Mouse (Mus musculus) spleen, postnatal 36 days (tissue): ENCODE measurements around the gene 4930507D05Rik.
"Not testable (repeated sequence)": the region's sequence is repeated elsewhere in the genome, so short reads cannot be mapped to it uniquely, and the experiment has no call there.

Experiments used
- DNase-seq, 2 experiments: peaks; one replicate each; pipeline ENCODE4 v3.0.0; 2022; ENCODE audit warnings: low spot score in 2 of 2, mixed read lengths in 1 of 2

4930507D05Rik gene

DNA sequence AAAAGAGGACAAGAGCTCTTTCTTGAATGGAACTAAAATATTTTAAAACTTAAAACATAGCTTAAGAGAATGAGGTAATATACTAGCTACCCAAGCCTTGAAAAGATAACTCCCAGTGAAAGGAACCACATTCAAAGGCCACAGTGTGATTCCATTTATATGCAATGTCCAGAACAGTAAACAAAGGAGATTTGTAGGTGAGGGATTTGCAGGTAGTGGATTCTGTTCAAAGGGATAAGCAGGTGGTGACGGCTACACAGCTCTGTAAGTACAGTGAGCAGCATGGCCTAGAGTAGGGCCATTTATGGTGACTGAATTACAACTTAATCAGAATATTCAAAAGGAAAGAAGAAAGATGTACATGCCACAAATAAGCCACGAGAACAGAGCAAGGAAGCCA lies 27.7 kb downstream of the 4930507D05Rik start:
- DNase-seq: no peak

DNA sequence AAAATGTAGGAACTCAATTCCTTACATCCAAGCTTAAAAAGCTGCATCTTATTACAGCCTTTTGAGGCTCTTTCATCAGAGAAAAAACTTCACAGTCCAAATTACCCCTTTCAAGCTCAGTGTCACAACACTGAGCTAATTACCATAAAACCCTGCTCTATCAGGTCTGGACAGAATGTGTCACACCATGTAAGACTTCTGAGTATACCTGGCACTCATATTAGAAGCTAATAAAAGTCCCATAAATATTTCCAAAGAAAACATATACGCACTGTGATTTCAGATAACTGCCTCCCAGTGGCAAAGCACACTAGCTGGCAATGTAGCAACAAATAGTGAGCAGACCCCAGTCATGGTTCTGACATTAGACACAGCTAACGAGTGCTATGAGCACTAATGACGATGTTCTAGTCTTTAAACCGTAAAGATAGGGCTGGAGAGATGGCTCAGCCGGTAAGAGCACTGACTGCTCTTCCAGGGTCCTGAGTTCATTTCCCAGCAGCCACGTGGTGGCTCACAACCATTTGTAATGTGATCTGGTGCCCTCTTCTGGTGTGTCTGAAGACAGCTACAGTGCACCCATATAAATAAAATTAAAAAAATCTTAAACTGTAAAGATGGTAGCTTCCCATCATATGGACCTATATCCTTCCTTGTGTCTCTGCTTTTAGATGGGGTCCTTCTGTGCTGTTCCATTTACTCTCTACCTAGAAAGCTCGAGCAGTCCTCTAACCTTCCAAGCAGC lies 32.0 kb downstream of the 4930507D05Rik start:
- no peak for DNase-seq

DNA sequence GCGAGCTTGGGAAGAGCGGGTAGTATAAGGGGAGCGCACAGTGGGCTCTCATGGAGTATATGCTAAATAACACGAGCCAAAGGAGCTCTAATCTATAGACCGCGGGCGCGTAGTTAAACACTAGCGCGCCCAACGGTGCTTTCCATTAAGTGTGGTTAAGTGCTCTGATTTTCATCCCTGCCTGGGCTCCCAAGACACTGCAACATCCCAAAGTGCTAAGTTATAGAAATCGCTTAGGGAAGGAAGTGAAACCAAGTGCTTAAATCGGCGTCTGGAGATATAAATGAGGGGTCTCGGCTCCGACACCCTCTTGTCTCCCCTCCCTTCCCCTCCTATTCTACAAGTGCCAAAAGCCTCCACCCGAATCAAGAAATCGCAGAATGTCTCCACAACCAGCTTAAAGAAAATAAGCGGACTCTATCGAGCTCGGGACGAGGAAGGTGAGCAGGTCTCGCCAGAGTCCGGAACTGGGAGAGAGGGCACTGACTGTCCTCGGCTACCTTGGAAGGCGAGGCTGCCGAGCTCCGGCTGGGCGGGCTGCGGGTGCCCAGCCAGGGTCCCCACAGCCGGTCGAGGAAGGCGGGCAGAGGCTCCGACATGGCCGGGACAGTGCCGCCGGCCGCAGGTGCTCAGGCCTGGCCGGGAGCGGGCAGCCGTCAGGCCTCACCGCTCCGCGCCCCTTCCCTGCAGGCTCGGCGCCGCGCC lies 36.7 kb downstream of the 4930507D05Rik start:
- no peak for DNase-seq

DNA sequence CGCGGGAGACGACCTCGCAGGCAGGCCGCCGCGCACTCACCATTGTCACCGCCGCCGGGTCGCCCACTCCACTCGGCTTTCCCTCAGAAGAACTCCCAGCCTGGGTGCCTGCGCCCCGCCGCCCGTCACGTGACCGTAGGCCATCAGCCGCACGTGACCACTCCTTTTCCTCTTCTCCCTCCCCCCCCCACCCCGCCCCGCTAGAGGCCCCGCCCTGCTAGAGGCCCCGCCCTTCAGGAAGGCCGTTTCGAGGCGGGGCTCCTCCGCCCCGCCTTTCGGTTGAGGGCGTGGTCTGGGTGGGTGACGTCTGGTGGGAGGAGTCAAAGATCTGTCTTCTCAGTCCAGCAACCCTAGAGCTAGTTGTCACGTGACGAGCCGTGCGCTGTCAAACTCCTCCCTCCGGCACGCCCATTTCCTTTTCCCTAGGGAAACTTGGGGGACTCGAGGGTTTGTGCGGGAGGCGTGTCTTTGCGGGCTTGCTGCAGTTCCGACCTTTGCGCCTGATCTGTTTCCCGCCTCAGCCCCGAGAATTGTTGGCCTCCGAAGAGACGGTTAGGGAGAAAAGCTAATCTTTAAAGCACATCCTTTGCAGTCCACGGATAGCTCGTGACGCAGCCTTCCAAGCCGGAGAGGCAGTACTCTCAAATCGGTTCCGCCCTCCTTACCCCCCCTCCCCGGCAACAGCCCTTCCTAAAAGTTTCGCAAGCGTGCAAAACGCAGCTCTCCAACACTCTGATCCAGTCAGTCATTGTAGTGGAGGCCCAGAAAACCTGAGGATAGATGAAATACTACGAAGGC lies 37.5 kb downstream of the 4930507D05Rik start, which contains the start of gene Vps26a:
TSS of gene Vps26a (minus strand) at position 188 of the 798 bp plus-strand sequence.
- peak; percentile 97 to 98 for DNase-seq

DNA sequence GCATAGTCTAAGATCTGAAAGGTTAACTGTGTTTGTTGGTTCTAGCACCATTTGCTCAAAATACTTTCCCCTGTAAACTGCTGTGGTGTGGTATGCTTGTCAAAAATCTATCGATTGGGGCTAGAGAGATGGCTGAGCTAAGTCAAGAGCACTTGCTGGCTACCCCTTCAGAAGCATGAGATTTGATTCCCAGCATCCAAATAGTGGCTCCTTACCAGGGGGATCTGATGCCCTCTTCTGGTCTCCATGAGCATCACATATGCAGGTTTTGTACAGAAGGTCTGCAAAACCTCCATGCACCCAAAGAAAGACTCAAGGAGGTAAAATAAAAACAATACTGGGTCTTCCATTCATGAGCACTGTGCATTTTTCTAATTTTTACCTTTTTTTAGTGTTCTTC lies 39.0 kb downstream of the 4930507D05Rik start:
- no peak for DNase-seq

DNA sequence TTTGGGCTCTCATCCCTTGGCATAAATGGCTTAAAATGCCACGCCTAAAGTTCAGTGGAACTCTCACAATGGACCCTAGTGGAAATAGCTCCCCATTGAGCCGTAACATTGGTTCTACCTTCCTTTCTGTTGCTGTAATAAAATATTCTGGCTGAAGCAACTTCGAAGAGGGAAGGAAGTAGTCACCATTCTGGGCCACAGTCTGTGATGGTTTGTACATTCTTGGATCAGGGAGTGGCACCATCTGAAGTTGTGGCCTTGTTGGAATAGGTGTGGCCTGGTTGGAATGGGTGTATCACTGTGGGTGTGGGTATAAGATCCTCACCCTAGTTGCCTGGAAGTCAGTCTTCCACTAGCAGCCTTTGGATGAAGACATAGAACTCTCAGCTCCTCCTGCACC lies 42.4 kb downstream of the 4930507D05Rik start:
- DNase-seq: not testable (repeated sequence)

DNA sequence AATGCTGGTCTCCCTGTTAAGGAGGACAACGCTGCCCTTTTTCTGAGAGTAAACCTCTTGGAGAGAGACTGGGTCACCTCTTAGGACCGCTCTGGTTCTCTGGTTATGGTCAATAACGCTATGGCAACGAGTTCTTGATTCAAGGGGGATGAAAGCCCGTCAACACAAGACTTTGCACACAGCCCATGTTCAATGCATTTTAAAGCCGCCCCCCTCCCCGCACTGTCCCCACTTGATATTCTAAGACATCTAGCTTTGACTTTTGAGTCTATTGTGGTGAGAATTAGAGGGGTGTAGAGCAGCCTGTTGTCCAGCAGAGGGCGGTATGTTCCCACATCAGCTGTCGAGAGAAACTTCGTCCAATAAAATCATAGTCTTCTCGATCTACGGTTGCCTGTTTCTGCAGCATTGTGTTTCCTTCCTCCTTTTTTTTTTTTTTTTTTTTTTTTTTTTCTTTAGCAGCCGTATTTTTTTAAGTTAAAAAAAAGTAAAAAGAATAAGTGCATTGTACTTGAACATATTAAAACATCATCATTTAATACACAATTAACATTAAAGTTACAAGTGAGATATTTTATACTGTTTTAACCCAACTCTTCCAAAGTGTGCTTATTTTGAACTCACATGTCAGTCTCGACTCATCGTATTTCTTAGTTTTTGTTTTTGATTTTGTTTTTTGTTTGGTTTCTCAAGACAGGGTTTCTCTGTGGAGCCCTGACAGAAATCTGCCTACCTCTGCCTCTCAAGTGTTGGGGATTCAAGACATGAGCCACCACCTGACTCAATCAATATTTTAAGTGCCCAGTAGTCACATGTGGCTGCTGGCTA lies 51.0 kb downstream of the 4930507D05Rik start:
- peak; percentile 71 to 82 for DNase-seq
